Mouse (Mus musculus) heart, adult 2 months (tissue): ENCODE measurements at regions not wholly inside any gene's neighbourhood (a gene's known extent, or its start where the extent isn't known, plus 50 kb on each side); places are given as distances from the start of the nearest gene placed in this dataset.
"Not testable (repeated sequence)": the region's sequence is repeated elsewhere in the genome, so short reads cannot be mapped to it uniquely, and the experiment has no call there.

Source experiments
- DNase-seq, 2 experiments: peaks; one replicate each; pipeline ENCODE4 v3.0.0; 2021
- H3K27ac ChIP-seq: fragments of 200-600 bp; 2 replicates; pipeline ENCODE4 v1.8.1; 2022
- H3K27me3 ChIP-seq: fragments of 200-500 bp; 2 replicates; pipeline ENCODE4 v1.6.1; 2012; ENCODE audit warnings: mild to moderate bottlenecking, low read length, inconsistent platforms, mixed read lengths; ENCODE audit not compliant: control insufficient read depth, insufficient read depth
- H3K36me3 ChIP-seq: fragments of 200-500 bp; 2 replicates; pipeline ENCODE4 v1.6.1; 2012; ENCODE audit warnings: low read length, inconsistent platforms; ENCODE audit not compliant: control insufficient read depth, insufficient read depth
- H3K4me1 ChIP-seq: fragments of 200-500 bp; 2 replicates; pipeline ENCODE4 v1.6.1; 2011; ENCODE audit warnings: low read length; ENCODE audit not compliant: control insufficient read depth, insufficient read depth
- H3K4me3 ChIP-seq: fragments of 200-600 bp; 2 replicates; pipeline ENCODE4 v1.8.1; 2022
- H3K79me2 ChIP-seq: fragments of 200-500 bp; replicated peaks from 2 replicates; pipeline ENCODE4 v1.6.1; 2012; ENCODE audit warnings: mild to moderate bottlenecking, inconsistent platforms, low read length, moderate library complexity, mixed read lengths; ENCODE audit not compliant: control insufficient read depth, insufficient read depth
- H3K9ac ChIP-seq: fragments of 200-500 bp; 2 replicates; pipeline ENCODE4 v1.6.1; 2012; ENCODE audit warnings: low read depth, mild to moderate bottlenecking, control low read depth, inconsistent platforms, low read length, mixed read lengths
- CTCF ChIP-seq: fragments of 200-600 bp; IDR thresholded peaks from 2 replicates; pipeline ENCODE4 v1.8.1; 2022; ENCODE audit warnings: antibody characterized with exemption, mild to moderate bottlenecking, moderate library complexity
- EP300 ChIP-seq: fragments of 200-500 bp; IDR thresholded peaks from 2 replicates; pipeline ENCODE4 v1.6.1; 2011; ENCODE audit warnings: low read depth, low read length, control low read depth; ENCODE audit not compliant: insufficient read depth
- POLR2A ChIP-seq: fragments of 200-500 bp; IDR thresholded peaks from 2 replicates; pipeline ENCODE4 v1.6.1; 2011; ENCODE audit warnings: mild to moderate bottlenecking, low read depth, low read length, control low read depth; ENCODE audit not compliant: insufficient read depth
- WGBS: fragments of 180-500 bp; shearing (Covaris S2); methylation state at CpG from one replicate; pipeline ENCODE4 v1.1.7; 2018; 5-methylcytosine and 5-hydroxymethylcytosine counted together
- intact Hi-C: fragments of 180-260 bp; cut with DNase I; formaldehyde crosslinking; loops from one replicate; pipeline ENCODE4 v1.15.1; 2025

DNA sequence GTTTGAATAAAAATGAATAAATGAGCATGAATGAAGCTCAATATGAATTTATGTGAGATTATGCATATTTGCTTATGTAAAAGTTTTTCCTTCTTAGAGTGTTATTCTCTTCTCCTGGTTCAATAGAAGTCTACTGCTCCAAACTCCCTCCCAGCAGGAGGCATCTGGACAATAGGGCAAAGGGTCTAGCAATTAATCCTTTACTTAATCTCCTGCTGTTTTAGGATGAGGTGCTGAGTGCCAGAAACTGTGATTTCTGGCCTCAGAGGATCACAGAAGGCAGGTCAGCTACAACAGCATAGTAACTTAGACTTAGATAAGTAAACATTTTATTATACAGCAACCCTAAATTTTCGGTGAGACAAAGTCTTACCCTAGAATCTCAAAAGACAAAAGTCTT, 57.6 kb upstream of the Gm15446 start:
- Histone ChIP-seq H3K4me1 (no peaks in the 10 kb centered on the region), H3K36me3 (no peaks in the 10 kb centered on the region), H3K9ac (no peak overlapping the region), H3K27ac (no peak overlapping the region), H3K4me3 (no peak overlapping the region), H3K27me3 (no peaks in the 10 kb centered on the region), H3K79me2 (no peaks in the 10 kb centered on the region)
- 71% methylated on average over 1 of the region's 1 CpGs for WGBS
- TF ChIP-seq POLR2A (no peak), EP300 (no peak), CTCF (no peak)
- no peak for DNase-seq
- intact Hi-C loops = loop anchor here (5.0 to 10.0 kb wide), 2 partner anchors 57 to 1201 kb away; partner anchors contain the start of genes Dgkq, Gm15446 and Idua

DNA sequence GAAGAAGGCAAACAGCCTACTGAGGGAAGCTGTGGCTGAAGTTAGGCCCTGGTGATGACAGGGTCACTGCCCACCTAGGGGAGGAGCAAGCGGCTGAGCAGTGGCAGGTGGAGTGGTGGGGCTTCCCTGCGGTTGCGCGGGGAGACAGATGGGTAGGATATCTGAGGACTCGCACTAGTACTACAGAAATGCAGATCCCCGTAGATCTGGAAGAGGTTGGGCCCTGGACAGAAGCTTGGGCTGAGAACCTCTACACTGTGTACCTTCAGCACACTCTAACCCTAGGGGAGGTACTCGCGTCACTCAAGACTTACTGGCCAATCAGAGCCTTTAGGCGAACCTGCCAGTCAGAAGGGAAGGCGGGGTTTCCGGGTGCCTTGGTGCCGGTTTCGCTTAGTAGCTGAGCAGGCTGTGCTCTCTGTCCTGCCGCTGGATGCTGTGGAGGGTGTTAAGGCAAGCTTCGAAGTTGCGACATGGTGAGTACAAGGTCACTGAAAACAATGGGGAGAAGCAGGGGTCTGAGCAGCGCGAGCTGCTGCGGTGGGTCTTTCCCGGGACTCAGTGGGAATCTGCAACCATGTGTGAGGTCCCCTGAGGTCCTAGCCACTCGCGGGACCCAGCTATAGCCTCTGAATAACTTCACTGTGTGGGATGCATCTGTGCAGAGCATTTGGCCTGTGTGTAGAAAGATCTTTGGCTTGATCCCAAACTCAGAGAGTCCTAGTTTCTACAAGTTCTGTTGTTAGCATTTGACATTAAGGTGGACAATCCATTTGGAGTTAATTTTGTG, 56.7 kb upstream of the Gm15446 start:
- TF ChIP-seq POLR2A (peak; percentile 71), EP300 (no peak)
- no peaks in the 10 kb centered on the region for H3K27me3 ChIP-seq
- under 1% methylated on average over 22 of the region's 22 CpGs for whole genome bisulfite sequencing
- H3K4me1 ChIP-seq = no peaks in the 10 kb centered on the region
- peak overlapping the region; percentile 67 for H3K27ac ChIP-seq
- DNase-seq = peak; percentile 87 to 91
- H3K9ac ChIP-seq = peak overlapping the region; percentile 67
- no peaks in the 10 kb centered on the region for H3K36me3 ChIP-seq
- intact Hi-C loops = loop anchor here (5.0 to 10.0 kb wide), 2 partner anchors 56 to 1202 kb away; partner anchors contain the start of genes Dgkq, Gm15446 and Idua
- H3K79me2 ChIP-seq = no peaks in the 10 kb centered on the region
- H3K4me3 ChIP-seq = peak overlapping the region; percentile 70

GRCm38 (mm10) chr5:109867221-109867620, 56.0 kb upstream of the Gm15446 start:
- H3K4me3 ChIP-seq = not testable (repeated sequence)

More at GRCm38 (mm10) chr5:109867221-109867620, 56.0 kb upstream of the Gm15446 start:
- H3K27me3 ChIP-seq, H3K27ac ChIP-seq, H3K36me3 ChIP-seq, H3K4me1 ChIP-seq, H3K79me2 ChIP-seq, DNase-seq: not testable (repeated sequence)
- H3K9ac ChIP-seq = peak overlapping the region; percentile 37; the same call in 1 of the 2 replicates
- intact Hi-C loops = loop anchor here (5.0 to 10.0 kb wide), 2 partner anchors 55 to 1202 kb away; partner anchors contain the start of genes Dgkq, Gm15446 and Idua
